Mouse (Mus musculus) kidney, adult 2 months (tissue): Measurements from ENCODE around the gene Csrp2. TPM values are rescaled to one million over a fixed set of nuclear protein-coding genes. Genes with fewer than 3 reads are reported as not detected.

Experiments used
- DNase-seq: peaks from one replicate; pipeline ENCODE4 v3.0.0; 2021
- H3K27ac ChIP-seq: fragments of 200-500 bp; 2 replicates; pipeline ENCODE4 v1.5.1; 2012; ENCODE audit warnings: low read depth, low read length, control low read depth, inconsistent platforms; ENCODE audit not compliant: insufficient read depth
- H3K27me3 ChIP-seq: fragments of 200-500 bp; replicated peaks from 2 replicates; pipeline ENCODE4 v1.6.1; 2012; ENCODE audit warnings: mild to moderate bottlenecking, moderate library complexity, low read length, inconsistent platforms; ENCODE audit not compliant: control insufficient read depth, insufficient read depth
- H3K36me3 ChIP-seq: fragments of 200-500 bp; 2 replicates; pipeline ENCODE4 v1.6.1; 2012; ENCODE audit warnings: mild to moderate bottlenecking, moderate library complexity, low read length, inconsistent platforms; ENCODE audit not compliant: control insufficient read depth, insufficient read depth
- H3K4me1 ChIP-seq: fragments of 200-500 bp; 2 replicates; pipeline ENCODE4 v1.6.1; 2011; ENCODE audit warnings: low read length; ENCODE audit not compliant: control insufficient read depth, insufficient read depth
- H3K4me3 ChIP-seq: fragments of 200-500 bp; 2 replicates; pipeline ENCODE4 v1.5.1; 2011; ENCODE audit warnings: mild to moderate bottlenecking, low read depth, low read length, control low read depth; ENCODE audit not compliant: insufficient read depth
- CTCF ChIP-seq: fragments of 200-500 bp; conservative IDR thresholded peaks from 2 replicates; pipeline ENCODE4 v1.5.1; 2011; ENCODE audit warnings: low read depth, mild to moderate bottlenecking, control low read depth, low read length, moderate library complexity, mixed read lengths; ENCODE audit not compliant: insufficient read depth, insufficient read length
- POLR2A ChIP-seq: fragments of 200-500 bp; IDR thresholded peaks from one replicate; pipeline ENCODE4 v1.6.1; 2011; ENCODE audit warnings: low read depth, low read length, control low read depth
- WGBS: fragments of 180-500 bp; shearing (Covaris S2); methylation state at CpG from one replicate; pipeline ENCODE4 v1.1.7; 2018; 5-methylcytosine and 5-hydroxymethylcytosine counted together
- polyA plus RNA-seq: library from polyadenylated mRNA; depleted of rRNA; stranded (reverse); fragments of >200 nt; gene quantifications from 2 replicates; pipeline ENCODE4 v1.2.3, GENCODE M21; 2012

The Csrp2 gene
- polyA plus RNA-seq, 1 experiment, result 193 TPM

DNA sequence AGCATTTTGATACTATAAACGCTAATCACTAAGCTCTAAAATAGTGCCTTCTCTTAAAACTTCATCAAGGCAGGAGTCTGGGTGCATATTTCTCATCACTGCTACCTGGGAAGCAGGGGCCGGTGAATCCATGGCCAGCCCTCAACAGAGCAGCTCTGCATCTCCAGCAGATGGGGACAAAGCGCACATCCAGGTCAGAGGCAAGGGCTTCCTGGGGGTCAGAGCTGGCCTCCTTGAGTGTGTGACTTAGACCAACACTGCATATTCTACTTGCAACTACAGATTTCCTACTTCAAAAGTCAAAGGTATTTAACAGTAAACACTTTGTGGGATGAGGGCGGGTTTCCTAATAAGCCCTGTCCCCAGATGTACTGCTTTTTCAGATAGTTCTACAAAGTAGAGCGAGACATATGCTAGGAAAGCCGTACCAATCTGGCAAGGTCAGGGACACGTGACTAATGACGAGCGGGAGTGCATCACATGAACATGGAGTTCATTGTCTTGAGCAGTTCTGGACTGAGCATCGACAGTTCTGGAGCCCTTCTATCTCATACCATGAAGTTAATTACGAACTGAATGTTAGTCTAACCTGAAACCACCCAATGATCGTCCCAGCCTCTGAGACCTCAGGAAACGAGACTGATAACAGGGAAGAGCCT is 21.3 kb downstream of the Csrp2 start:
- TF ChIP-seq CTCF, result peak; percentile 23; the same call in 1 of the 2 replicates
- no peak for TF ChIP-seq POLR2A
- H3K36me3 ChIP-seq, result peaks cover 3% of the 10 kb centered on the region; the same call in 1 of the 2 replicates

DNA sequence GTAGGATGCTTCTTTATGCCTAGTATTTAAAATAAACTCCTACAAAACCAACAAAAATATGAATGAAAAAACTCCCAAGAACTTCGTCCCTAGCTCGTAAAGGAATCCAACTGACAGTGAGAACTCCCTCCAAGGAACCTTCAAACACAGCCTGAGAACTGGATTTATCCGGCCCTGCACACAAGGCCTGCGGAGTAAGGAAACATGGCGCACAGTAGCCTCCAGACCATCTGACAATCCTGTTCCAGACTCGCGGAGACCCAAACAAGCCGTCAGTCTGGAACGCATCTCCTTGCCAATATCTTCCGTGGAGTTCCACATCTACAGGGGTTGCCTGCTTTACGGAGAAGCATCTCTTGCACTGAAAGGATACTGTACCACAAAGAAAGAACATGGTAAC is 22.4 kb downstream of the Csrp2 start:
- DNase-seq, result no peak
- 90% methylated on average over 11 of the region's 11 CpGs for WGBS
- TF ChIP-seq POLR2A, result no peak
- no peak for TF ChIP-seq CTCF
- no peak overlapping the region for H3K4me3 ChIP-seq
- no peaks in the 10 kb centered on the region for H3K4me1 ChIP-seq
- H3K27me3 ChIP-seq, result no peaks in the 10 kb centered on the region
- peaks cover 1% of the 10 kb centered on the region; the same call in 1 of the 2 replicates for H3K36me3 ChIP-seq
- H3K27ac ChIP-seq, result no peak overlapping the region

More for the DNA sequence above, 21.3 kb downstream of the Csrp2 start:
- H3K4me3 ChIP-seq, result no peak overlapping the region
- H3K27ac ChIP-seq, result no peak overlapping the region
- no peaks in the 10 kb centered on the region for H3K27me3 ChIP-seq
- DNase-seq, result no peak
- 78% methylated on average over 13 of the region's 13 CpGs for WGBS
- no peaks in the 10 kb centered on the region for H3K4me1 ChIP-seq

DNA sequence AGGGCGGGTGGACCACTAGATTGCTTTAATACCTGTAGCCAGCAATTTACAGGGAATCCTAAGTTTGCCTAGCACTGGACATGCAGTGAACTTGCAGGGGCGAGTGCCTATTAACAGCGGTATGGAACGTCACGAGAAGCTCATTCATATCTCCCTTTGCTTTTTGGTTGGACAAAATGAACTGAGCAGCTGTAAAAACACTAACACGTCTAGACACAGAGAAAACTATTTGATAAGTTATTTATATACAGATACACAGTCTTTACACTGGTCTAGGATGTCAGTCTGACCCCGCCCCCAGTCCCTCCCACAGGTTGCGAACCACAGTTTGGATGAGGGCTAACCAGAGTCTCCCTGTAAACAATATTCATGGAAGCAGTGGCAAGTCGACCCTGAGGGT is 23.2 kb downstream of the Csrp2 start:
- H3K36me3 ChIP-seq, result peaks cover 1% of the 10 kb centered on the region; the same call in 1 of the 2 replicates
- H3K4me3 ChIP-seq, result no peak overlapping the region
- WGBS, result 84% methylated on average over 9 of the region's 9 CpGs
- H3K4me1 ChIP-seq, result no peaks in the 10 kb centered on the region
- TF ChIP-seq CTCF (no peak), POLR2A (no peak)
- H3K27ac ChIP-seq, result no peak overlapping the region
- no peak for DNase-seq
- H3K27me3 ChIP-seq, result no peaks in the 10 kb centered on the region

DNA sequence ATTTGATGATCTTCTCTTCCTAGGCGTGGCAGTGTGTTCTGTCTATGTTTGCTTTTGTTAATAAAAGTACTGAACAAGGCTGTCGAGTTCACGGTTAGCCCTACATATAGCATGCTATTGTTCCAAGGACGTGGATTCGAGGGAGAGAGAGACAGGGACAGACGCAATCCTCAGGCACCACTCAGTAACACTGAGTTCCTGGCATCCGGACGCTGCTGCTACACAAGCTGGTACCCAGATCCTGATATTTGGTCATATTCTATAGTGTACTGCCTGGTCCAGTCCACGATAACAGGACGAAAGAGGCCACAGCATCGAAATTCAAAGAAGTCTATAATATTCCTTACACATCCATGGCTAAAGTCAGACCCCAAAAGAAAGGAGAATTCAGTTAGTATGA is 24.6 kb downstream of the Csrp2 start:
- no peak for DNase-seq
- TF ChIP-seq CTCF, result no peak
- no peak for TF ChIP-seq POLR2A
- Histone ChIP-seq H3K27me3 (no peaks in the 10 kb centered on the region), H3K4me3 (no peak overlapping the region), H3K36me3 (no peaks in the 10 kb centered on the region; the same call in 1 of the 2 replicates), H3K4me1 (no peaks in the 10 kb centered on the region), H3K27ac (no peak overlapping the region)
- WGBS, result 94% methylated on average over 11 of the region's 11 CpGs

DNA sequence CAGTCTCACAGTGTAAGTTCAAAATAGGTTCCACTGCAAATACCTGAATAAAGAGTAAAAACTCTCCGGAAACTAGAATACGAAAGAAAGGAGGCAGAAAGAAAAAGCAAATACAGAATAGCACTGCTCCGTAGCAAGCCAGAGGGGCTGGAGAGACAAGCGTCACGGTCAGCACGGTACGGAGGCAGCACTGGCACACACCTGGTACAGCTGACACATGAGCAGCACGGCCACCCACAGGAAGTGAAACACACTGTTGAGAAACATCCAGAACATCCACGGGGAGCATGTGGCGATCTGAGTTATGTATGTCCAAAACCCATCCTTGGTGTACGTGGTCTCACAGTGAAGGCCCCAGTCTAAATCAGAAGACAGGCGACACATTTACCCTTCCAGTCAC is 26.4 kb downstream of the Csrp2 start:
- H3K27ac ChIP-seq, result no peak overlapping the region
- H3K4me1 ChIP-seq, result no peaks in the 10 kb centered on the region
- H3K36me3 ChIP-seq, result no peaks in the 10 kb centered on the region; the same call in 1 of the 2 replicates
- 65% methylated on average over 12 of the region's 12 CpGs for WGBS
- no peak overlapping the region for H3K4me3 ChIP-seq
- TF ChIP-seq CTCF (no peak), POLR2A (no peak)
- H3K27me3 ChIP-seq, result no peaks in the 10 kb centered on the region
- DNase-seq, result no peak

DNA sequence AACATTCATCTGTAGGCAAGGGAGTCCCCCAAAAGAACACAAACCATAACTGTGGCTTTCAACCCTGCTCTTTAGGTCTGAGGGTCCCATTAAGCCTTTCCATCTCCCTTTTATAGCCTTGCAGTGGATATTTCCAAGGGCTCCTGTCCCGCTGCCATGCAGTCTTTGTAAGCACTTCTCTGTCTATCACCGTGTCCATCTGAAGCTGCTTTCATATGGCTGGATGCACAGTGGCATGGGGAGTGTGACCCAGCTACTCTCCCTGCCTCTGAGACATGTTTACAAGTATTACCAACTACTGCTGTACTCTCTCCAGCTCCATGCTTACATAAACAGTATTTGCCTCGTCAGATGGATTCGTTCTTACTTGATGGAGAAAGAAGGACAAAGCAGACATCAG is 28.0 kb downstream of the Csrp2 start:
- Histone ChIP-seq H3K27ac (no peak overlapping the region), H3K36me3 (no peaks in the 10 kb centered on the region; the same call in 1 of the 2 replicates), H3K27me3 (no peaks in the 10 kb centered on the region), H3K4me3 (no peak overlapping the region), H3K4me1 (peaks cover 10% of the 10 kb centered on the region)
- no peak for TF ChIP-seq POLR2A
- no peak for TF ChIP-seq CTCF
- 58% methylated on average over 4 of the region's 4 CpGs for WGBS
- no peak for DNase-seq

DNA sequence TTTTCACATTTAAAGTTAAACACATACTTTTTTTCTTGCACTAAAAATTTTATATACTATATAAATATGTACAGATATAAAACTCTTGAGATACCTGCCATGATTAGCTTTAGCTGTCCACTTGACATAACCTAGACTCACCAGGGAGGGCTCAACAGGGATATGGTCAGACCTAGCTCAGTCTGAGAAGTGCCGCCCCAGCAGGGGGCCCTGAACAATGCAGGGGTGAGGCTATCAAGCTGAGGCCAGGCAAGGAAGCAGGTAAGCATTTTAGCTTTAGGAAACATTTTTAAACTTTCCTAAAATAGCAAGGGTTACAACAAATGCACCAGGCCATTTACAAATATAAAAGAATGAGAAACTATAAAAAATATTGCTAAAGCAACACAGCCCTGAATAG is 31.5 kb downstream of the Csrp2 start:
- Histone ChIP-seq H3K4me1 (peaks cover 18% of the 10 kb centered on the region), H3K27me3 (no peaks in the 10 kb centered on the region), H3K27ac (no peak overlapping the region), H3K4me3 (no peak overlapping the region), H3K36me3 (peaks cover 6% of the 10 kb centered on the region)
- TF ChIP-seq POLR2A, result no peak
- no peak for TF ChIP-seq CTCF
- 80% methylated on average over 1 of the region's 1 CpGs for WGBS
- no peak for DNase-seq
